Mouse (Mus musculus) thymus, postnatal 4 days (tissue): ENCODE measurements around the gene Fam189a1.

Experiments used
- DNase-seq: peaks from one replicate; pipeline ENCODE4 v3.0.0; 2021

The Fam189a1 gene

DNA sequence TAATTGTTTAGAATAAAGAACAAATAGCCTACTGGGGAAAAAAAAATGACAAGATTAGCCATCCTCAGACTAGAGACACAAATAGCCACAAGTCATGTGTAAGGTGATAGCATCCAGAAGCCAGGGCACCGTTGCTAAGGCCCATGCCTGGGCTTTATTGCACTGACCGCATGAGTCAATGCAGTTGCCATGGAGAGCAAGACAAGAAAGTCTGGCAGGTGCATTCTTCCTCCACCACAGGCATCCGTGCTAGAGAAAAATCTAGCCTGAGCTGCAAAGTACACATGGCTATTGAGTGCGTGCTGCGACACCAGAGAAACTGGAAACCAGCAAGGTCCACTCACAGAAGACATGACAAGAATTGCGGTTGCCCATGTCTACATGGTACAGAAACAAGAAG is 347.5 kb downstream of the Fam189a1 start:
- no peak for DNase-seq

- no peak for DNase-seq
Observed at GRCm38 (mm10) chr7:64805100-64805499, 351.3 kb downstream of the Fam189a1 start.

DNA sequence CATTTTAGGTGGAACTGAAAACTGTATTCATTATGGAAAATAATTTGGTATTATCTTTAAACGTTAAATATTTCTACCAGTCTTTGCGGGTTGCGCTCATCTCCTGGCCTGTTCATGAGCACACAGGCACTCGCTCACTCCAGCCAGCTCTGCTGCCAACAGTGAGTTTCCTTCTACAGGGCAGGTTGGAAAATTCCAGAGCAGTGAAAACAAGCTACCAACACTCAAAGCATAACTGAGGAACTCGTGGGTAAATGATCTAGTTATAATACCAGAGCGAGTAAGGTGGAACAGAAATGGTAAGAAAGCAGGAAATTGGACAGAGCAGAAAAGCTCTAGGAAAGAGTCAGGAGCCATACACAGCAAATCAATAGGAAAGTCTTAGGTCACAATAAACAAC is 360.8 kb downstream of the Fam189a1 start:
- DNase-seq, result no peak

DNA sequence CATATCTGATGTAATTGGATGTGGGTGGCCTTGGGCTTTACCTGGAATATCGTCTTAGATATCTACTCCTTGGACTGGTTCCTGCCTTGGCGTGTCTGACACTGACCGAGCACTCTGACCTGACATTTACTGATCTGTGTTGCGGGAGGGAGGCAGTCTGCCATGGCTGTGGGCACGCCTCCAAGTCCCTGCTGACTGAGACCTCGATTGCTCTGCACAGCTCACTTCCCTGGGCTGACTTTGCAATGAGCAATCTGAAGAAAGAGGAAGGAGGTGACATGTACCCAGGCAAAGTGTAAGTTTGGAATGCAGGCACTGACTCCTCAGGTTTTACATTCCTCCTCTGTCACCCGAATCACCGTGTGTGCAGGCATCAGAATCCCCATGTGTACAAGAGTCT is 364.3 kb downstream of the Fam189a1 start:
- no peak for DNase-seq

DNA sequence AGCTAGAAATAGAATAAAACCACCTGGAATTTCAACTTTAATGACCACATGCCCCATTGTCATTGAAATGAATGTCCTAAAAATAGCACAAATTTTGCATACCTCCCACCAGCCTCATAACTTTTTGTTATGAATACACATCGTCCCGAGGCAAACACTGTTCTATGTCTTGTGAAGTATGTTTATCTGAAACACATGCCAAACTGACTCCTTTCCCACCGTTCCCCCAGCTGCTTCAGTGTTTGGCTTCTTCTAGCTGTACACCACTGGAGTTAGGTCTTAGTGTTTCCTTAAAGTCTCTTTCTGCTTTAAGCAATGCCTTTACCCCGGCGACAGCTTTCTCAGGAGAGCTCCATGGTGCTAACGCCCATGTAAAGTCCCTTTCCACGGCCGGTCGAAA is 365.2 kb downstream of the Fam189a1 start:
- no peak for DNase-seq

DNA sequence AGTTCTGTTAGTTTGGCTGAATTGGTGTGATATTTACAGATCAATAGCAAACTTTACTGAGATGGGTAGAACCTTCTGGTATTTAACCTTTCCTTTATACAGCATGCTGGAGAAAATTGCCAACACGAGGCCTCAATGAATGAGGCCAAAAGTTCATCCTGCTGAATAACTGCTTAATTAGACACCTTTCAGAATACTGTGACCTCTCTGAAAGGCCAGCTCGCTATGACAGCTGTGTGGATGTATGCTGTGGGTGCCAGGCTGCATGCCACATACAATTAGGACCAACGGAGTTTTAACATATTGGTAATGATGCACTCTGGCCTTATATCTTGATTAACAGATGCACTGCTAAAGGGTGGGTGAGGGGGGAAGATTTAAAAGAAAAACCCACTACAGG is 371.3 kb downstream of the Fam189a1 start:
- DNase-seq, result no peak

DNA sequence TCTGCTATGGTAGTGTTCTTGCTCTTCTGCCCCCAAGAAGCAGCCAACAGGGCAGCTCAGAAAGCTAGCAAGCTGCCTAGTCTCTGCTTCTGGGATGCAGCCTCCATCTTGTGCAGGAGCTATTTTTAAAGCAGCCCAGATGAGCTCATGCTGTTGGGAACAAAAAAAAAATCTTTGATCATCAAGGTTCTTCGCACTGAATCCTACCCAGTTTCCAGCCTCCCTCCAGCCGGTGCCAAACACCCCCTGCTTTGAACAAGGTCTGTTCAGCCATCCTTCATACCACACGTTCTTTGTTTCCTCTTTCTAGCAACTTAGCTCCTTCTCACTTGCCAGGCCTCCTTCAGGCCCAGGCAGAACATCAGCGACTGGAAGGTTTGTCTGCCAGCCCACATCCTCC is 376.9 kb downstream of the Fam189a1 start:
- DNase-seq, result no peak

- DNase-seq, result no peak
Observed at GRCm38 (mm10) chr7:64776708-64777489, 379.5 kb downstream of the Fam189a1 start.

DNA sequence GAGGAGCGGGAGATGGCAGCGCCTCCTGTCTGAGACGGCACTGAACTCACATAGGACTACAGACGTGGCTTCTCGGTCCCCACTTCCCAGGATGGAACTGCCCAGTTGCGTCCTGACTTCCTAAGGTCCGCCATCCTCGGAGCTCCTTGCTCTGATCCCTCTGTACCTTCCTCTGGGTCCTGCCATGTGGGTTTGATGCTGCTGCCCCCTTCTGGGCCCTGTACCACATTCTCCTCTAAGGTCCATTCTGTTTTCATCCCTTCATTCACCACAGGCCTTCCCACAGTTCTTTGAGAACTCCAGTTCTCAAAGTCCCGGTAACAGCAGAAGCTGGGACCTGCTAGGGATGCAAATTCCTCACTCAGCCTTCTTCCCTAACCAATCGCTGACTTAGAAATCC is 382.9 kb downstream of the Fam189a1 start:
- no peak for DNase-seq

- DNase-seq, result no peak
Observed at GRCm38 (mm10) chr7:64770779-64771390, 385.5 kb downstream of the Fam189a1 start.

GRCm38 (mm10) chr7:64769768-64770167 is 386.6 kb downstream of the Fam189a1 start:
- no peak for DNase-seq

GRCm38 (mm10) chr7:64765595-64765994 is 390.8 kb downstream of the Fam189a1 start:
- no peak for DNase-seq

DNA sequence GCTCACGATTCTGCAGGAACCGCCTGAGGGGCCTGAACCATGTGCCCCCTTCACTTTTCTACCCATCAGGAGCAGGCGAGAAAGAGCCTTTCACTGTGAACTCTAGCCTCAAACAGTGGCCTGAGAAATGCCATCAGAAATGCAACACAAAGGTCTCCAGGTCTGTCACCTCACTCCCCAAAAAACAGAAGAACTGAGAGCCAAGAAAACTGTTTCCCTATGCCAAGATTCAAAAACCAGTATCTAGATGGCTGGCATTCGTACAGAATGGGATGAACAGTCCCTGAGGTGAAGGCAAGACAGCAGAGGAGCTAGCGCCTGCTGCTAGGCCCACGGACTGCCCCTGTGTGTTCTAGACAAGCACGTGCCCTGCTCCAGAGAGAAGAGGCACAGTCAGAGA is 401.2 kb downstream of the Fam189a1 start:
- no peak for DNase-seq

DNA sequence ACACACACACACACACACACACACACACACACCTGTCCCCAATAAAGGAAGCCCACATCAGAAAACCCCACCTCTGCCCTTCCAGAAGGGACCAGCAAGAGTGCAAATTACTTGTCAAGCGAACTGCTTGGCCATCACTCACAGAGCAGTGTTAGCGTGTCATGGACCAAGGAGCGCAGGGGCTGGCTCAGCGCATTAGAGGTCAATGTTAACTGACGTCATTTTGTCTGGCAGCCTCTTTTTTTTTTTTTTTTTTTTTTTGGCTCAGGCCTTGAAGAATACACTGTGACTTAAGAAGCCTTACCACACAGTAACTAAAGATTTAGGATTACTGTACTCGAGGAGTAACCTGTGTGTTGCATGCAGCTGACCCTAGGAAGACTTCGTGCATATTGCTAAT is 402.2 kb downstream of the Fam189a1 start:
- no peak for DNase-seq

DNA sequence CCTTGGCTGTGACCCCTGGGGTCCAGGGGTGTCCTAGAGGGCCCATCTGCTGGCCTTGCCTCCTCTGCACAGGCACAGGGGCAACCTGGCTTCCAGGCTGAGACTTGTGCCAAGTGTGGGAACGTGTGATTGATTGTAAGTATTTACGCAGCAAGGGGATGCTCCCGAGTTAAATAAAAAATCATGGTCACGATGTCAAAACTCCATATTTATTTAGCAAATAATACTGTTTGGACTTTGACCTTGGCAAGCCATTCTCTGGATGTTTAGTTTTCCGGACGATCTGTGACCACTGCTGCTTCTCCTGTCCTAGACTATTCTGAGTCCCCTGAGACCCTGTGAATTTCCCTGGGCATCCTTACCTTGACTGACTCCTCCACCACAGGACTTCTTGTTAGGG is 402.7 kb downstream of the Fam189a1 start:
- DNase-seq, result no peak

- DNase-seq, result no peak
Observed at GRCm38 (mm10) chr7:64752133-64752532, 404.2 kb downstream of the Fam189a1 start.

DNA sequence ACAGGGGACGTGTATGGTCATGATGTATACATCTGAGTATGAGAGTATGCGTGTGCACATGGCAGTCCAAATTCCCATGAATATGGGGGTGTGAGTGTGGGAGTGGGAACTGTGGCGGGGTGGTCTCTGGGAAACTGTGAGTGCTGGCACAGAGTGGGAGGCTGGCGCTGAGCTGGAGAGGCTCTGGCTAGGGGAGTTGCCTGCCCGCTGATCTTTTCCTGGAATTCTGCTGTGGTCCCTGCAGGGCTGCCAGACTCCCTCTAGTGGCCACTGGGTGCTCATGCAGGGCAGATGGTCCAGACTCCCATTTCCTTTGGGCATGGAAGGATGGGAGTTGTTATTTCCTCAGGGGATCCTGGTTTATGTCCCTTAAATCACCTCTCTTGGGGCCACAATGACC is 404.9 kb downstream of the Fam189a1 start:
- DNase-seq, result peak; percentile 40

DNA sequence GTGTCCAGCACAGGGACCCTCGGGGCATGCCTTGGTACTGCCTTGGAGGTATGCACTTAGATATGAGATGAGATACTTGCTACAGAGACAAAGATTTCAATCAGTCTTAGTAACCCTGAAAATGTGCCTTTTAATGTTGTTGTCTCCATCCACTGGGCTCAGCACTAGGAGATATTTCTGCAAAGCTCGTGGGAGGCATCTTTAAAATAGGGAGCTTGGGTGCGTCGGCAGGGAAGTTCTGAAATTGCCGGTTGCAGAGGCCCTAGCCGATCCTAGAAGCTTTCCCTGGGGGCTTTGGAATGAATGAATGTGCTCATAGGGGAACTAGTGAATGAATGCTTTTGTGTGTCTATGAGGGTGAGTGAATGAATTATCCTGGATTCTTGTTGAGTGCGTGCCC is 412.8 kb downstream of the Fam189a1 start:
- no peak for DNase-seq

DNA sequence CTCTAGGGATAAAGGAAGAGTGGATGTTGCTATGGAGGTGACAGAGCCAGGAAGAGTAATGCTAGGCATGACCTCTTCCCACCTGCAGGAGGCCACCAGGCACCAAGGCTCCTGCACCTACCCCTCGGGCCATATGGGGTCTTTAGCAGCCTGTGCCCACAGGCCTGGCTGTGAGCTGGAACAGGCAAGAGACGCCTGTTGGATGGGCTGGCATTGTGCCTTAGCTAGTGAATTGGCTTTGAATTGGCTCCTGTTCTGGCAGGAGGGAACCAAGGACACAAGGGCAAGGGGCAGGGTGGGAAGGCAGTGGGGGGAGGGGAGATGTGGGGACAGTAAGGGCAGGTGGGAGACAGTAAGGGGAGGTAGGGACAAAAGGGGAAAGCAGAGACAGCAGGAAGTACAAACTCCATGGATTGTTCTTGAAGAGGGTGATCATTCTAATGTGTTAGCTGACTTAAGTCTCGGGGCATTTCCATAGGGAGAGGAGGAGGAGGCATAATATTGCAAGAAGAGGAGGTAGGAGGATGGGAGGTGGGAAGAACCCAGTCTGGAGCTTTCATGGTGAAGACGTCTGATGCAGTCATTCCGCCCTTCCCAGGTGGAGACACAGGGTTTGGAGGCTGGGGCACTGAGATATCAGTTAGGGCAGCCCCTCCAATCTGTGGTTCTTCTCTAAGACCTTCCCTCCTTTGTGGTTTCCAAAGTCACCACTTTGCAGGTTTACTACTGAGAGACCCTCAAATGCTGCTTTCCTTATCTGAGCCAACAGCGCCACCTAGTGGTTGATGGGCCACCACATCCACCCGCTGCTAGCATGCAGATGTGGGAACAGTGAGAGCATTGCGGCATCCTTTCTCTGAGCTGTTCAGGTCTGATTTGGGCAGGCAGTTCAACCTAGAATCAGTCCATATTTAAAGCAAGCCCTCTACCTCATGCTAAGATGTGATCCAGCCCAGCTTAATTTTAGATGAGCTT is 414.8 kb downstream of the Fam189a1 start:
- DNase-seq, result peak; percentile 91

DNA sequence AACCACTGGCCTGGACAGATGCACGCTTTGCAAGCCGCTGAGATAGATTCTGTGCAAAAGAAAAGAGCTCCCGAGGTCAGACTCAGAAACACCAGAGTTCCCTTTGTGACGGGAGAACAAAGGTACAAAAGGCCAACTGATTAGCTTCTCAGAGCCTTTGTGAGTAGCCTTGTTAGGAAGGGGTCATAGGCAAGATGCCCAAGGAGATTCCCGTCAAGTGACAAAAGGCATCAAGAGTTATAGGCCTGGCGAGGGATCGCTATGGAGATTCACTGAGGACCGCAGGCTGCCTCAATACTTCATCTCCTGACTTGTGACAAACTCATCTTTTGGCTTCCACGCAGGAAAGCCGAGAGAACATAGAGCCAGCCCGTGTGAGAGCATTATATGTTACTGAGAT is 417.2 kb downstream of the Fam189a1 start:
- no peak for DNase-seq

DNA sequence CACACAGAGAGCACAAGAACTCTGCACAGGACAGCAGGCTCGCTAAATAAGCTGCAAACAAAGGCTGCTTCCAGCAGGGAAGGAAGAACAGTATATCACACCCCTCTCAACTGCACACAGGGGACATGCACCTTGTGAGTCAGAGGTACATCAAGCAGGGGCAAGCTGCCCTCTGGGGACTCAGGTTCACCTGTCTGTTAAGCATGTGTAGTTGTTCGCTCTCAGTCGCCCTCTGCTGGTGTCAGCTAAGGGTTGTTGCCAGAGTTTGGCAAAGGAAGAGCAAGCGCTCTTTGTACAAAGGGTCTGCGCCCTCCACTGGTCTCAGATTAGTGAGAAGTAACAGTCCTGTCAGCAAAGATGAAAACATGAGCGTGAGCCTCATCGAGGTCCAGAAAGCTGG is 426.6 kb downstream of the Fam189a1 start:
- DNase-seq, result peak; percentile 77

GRCm38 (mm10) chr7:64728816-64729215 is 427.6 kb downstream of the Fam189a1 start:
- DNase-seq, result no peak

GRCm38 (mm10) chr7:64728181-64728591 is 428.2 kb downstream of the Fam189a1 start:
- DNase-seq, result no peak
